Mouse (Mus musculus): Measurements from ENCODE around the gene Lrrc8d. TPM values are rescaled to one million over a fixed set of nuclear protein-coding genes. Genes with fewer than 3 reads are reported as not detected.
"Not testable (repeated sequence)": the region's sequence is repeated elsewhere in the genome, so short reads cannot be mapped to it uniquely, and the experiment has no call there.

Gene Lrrc8d
- polyA plus RNA-seq, 1 experiment, result 34.6 TPM

GRCm38 (mm10) chr5:105858754-105859694 lies 159.3 kb downstream of the Lrrc8d start:
- Histone ChIP-seq H3K36me3 (ENCODE audit: control insufficient read depth, insufficient read depth, low read length, poor library complexity, severe bottlenecking) (no peaks in the 10 kb centered on the region), H3K27me3 (ENCODE audit: control insufficient read depth, insufficient read depth, low read length, poor library complexity, severe bottlenecking) (no peaks in the 10 kb centered on the region), H3K9ac (ENCODE audit: low read depth, poor library complexity, severe bottlenecking) (peak overlapping the region; percentile 40), H3K4me1 (ENCODE audit: control insufficient read depth, insufficient read depth, low read length) (no peaks in the 10 kb centered on the region), H3K27ac (ENCODE audit: insufficient read depth, low read length) (peak overlapping the region; percentile 88), H3K4me3 (ENCODE audit: low read depth, low read length) (no peak overlapping the region), H3K9me3 (replicated peaks; ENCODE audit: control insufficient read depth, insufficient read depth, low read length, poor library complexity, severe bottlenecking) (no peaks in the 10 kb centered on the region)
- TF ChIP-seq EP300 (IDR thresholded peaks at IDR 0.05; ENCODE audit: insufficient read depth, low read depth, low read length) (peak; percentile 87), POLR2A (IDR thresholded peaks at IDR 0.05; ENCODE audit: insufficient read depth, low read length) (no peak)

- Histone ChIP-seq H3K9me3 (replicated peaks; ENCODE audit: control insufficient read depth, insufficient read depth, low read length, poor library complexity, severe bottlenecking) (no peaks in the 10 kb centered on the region), H3K27ac (ENCODE audit: insufficient read depth, low read length) (peak overlapping the region; percentile 88), H3K9ac (ENCODE audit: low read depth, poor library complexity, severe bottlenecking) (no peak overlapping the region; the same call in 1 of the 2 replicates), H3K36me3 (ENCODE audit: control insufficient read depth, insufficient read depth, low read length, poor library complexity, severe bottlenecking) (no peaks in the 10 kb centered on the region), H3K4me3 (ENCODE audit: low read depth, low read length) (no peak overlapping the region), H3K4me1 (ENCODE audit: control insufficient read depth, insufficient read depth, low read length) (no peaks in the 10 kb centered on the region), H3K27me3 (ENCODE audit: control insufficient read depth, insufficient read depth, low read length, poor library complexity, severe bottlenecking) (no peaks in the 10 kb centered on the region)
- TF ChIP-seq CTCF (IDR thresholded peaks at IDR 0.05; ENCODE audit: low read depth, low read length), result no peak
- no peak for TF ChIP-seq POLR2A (IDR thresholded peaks at IDR 0.05; ENCODE audit: insufficient read depth, low read length)
- no peak for TF ChIP-seq EP300 (IDR thresholded peaks at IDR 0.05; ENCODE audit: insufficient read depth, low read depth, low read length)
Measured at GRCm38 (mm10) chr5:105859716-105860460, 160.1 kb downstream of the Lrrc8d start.

- H3K4me1 ChIP-seq (ENCODE audit: control insufficient read depth, insufficient read depth, low read length), result no peaks in the 10 kb centered on the region
- no peaks in the 10 kb centered on the region for H3K9me3 ChIP-seq (replicated peaks; ENCODE audit: control insufficient read depth, insufficient read depth, low read length, poor library complexity, severe bottlenecking)
- no peaks in the 10 kb centered on the region for H3K27me3 ChIP-seq (ENCODE audit: control insufficient read depth, insufficient read depth, low read length, poor library complexity, severe bottlenecking)
- no peak for TF ChIP-seq EP300 (IDR thresholded peaks at IDR 0.05; ENCODE audit: insufficient read depth, low read depth, low read length)
- no peak for TF ChIP-seq CTCF (IDR thresholded peaks at IDR 0.05; ENCODE audit: low read depth, low read length)
- no peak for TF ChIP-seq POLR2A (IDR thresholded peaks at IDR 0.05; ENCODE audit: insufficient read depth, low read length)
- no peaks in the 10 kb centered on the region for H3K36me3 ChIP-seq (ENCODE audit: control insufficient read depth, insufficient read depth, low read length, poor library complexity, severe bottlenecking)
- no peak overlapping the region for H3K4me3 ChIP-seq (ENCODE audit: low read depth, low read length)
- peak overlapping the region; percentile 88 for H3K27ac ChIP-seq (ENCODE audit: insufficient read depth, low read length)
- H3K9ac ChIP-seq (ENCODE audit: low read depth, poor library complexity, severe bottlenecking), result no peak overlapping the region
Measured at GRCm38 (mm10) chr5:105860461-105860835, 160.7 kb downstream of the Lrrc8d start.

GRCm38 (mm10) chr5:105861616-105862015 lies 161.8 kb downstream of the Lrrc8d start:
- no peak overlapping the region for H3K9ac ChIP-seq (ENCODE audit: low read depth, poor library complexity, severe bottlenecking)
- TF ChIP-seq CTCF (IDR thresholded peaks at IDR 0.05; ENCODE audit: low read depth, low read length) (no peak), EP300 (IDR thresholded peaks at IDR 0.05; ENCODE audit: insufficient read depth, low read depth, low read length) (no peak), POLR2A (IDR thresholded peaks at IDR 0.05; ENCODE audit: insufficient read depth, low read length) (no peak)
- H3K27me3 ChIP-seq (ENCODE audit: control insufficient read depth, insufficient read depth, low read length, poor library complexity, severe bottlenecking), result no peaks in the 10 kb centered on the region
- H3K36me3 ChIP-seq (ENCODE audit: control insufficient read depth, insufficient read depth, low read length, poor library complexity, severe bottlenecking), result no peaks in the 10 kb centered on the region
- H3K9me3 ChIP-seq (replicated peaks; ENCODE audit: control insufficient read depth, insufficient read depth, low read length, poor library complexity, severe bottlenecking), result no peaks in the 10 kb centered on the region
- no peak overlapping the region for H3K27ac ChIP-seq (ENCODE audit: insufficient read depth, low read length)
- H3K4me3 ChIP-seq (ENCODE audit: low read depth, low read length), result no peak overlapping the region
- no peaks in the 10 kb centered on the region for H3K4me1 ChIP-seq (ENCODE audit: control insufficient read depth, insufficient read depth, low read length)

- not testable (repeated sequence) for H3K4me1 ChIP-seq (ENCODE audit: control insufficient read depth, insufficient read depth, low read length); H3K9ac ChIP-seq (ENCODE audit: low read depth, poor library complexity, severe bottlenecking); H3K36me3 ChIP-seq (ENCODE audit: control insufficient read depth, insufficient read depth, low read length, poor library complexity, severe bottlenecking); H3K27ac ChIP-seq (ENCODE audit: insufficient read depth, low read length); H3K4me3 ChIP-seq (ENCODE audit: low read depth, low read length); H3K9me3 ChIP-seq (replicated peaks; ENCODE audit: control insufficient read depth, insufficient read depth, low read length, poor library complexity, severe bottlenecking); H3K27me3 ChIP-seq (ENCODE audit: control insufficient read depth, insufficient read depth, low read length, poor library complexity, severe bottlenecking)
Measured at GRCm38 (mm10) chr5:105865110-105865628, 165.4 kb downstream of the Lrrc8d start.

- H3K9me3 ChIP-seq (replicated peaks; ENCODE audit: control insufficient read depth, insufficient read depth, low read length, poor library complexity, severe bottlenecking), result 0 out of 2 replicates have a peak, but pooled peaks cover 2% of the 10 kb centered on the region
- no peak overlapping the region for H3K9ac ChIP-seq (ENCODE audit: low read depth, poor library complexity, severe bottlenecking)
- TF ChIP-seq EP300 (IDR thresholded peaks at IDR 0.05; ENCODE audit: insufficient read depth, low read depth, low read length) (no peak), POLR2A (IDR thresholded peaks at IDR 0.05; ENCODE audit: insufficient read depth, low read length) (no peak), CTCF (IDR thresholded peaks at IDR 0.05; ENCODE audit: low read depth, low read length) (no peak)
- no peaks in the 10 kb centered on the region for H3K36me3 ChIP-seq (ENCODE audit: control insufficient read depth, insufficient read depth, low read length, poor library complexity, severe bottlenecking)
- no peak overlapping the region for H3K27ac ChIP-seq (ENCODE audit: insufficient read depth, low read length)
- no peaks in the 10 kb centered on the region for H3K4me1 ChIP-seq (ENCODE audit: control insufficient read depth, insufficient read depth, low read length)
- H3K27me3 ChIP-seq (ENCODE audit: control insufficient read depth, insufficient read depth, low read length, poor library complexity, severe bottlenecking), result no peaks in the 10 kb centered on the region
- H3K4me3 ChIP-seq (ENCODE audit: low read depth, low read length), result no peak overlapping the region
Measured at GRCm38 (mm10) chr5:105867427-105867826, 167.7 kb downstream of the Lrrc8d start.

Data from ES-Bruce4 (cell line).